Mouse (Mus musculus): ENCODE results near the gene Map2k6.

The Map2k6 gene

GRCm38 (mm10) chr11:110562320-110563081 is 163.6 kb downstream of the Map2k6 start:
- no peak for DNase-seq (ENCODE audit: low read depth, low spot score)

- DNase-seq (ENCODE audit: low read depth, low spot score): no peak
Measured at GRCm38 (mm10) chr11:110563272-110563671, 164.3 kb downstream of the Map2k6 start.

GRCm38 (mm10) chr11:110563801-110564200 is 164.9 kb downstream of the Map2k6 start:
- no peak for DNase-seq (ENCODE audit: low read depth, low spot score)

GRCm38 (mm10) chr11:110566307-110566706 is 167.4 kb downstream of the Map2k6 start:
- DNase-seq (ENCODE audit: low read depth, low spot score): no peak

GRCm38 (mm10) chr11:110572548-110572947 is 173.6 kb downstream of the Map2k6 start:
- no peak for DNase-seq (ENCODE audit: low read depth, low spot score)
